Mouse (Mus musculus) left cerebral cortex, postnatal 14 days (tissue): ENCODE measurements around the gene Lrrc8e. TPM values are rescaled to one million over a fixed set of nuclear protein-coding genes. Genes with fewer than 3 reads are reported as not detected.
A peak's percentile ranks its signal among the peaks of the same experiment; 100 is the strongest.
"Not testable (repeated sequence)": the region's sequence is repeated elsewhere in the genome, so short reads cannot be mapped to it uniquely, and the experiment has no call there.

Source experiments
- DNase-seq, 2 experiments: peaks; one replicate each; pipeline ENCODE4 v3.0.0; 2021 to 2022; ENCODE audit warnings: low spot score in 2 of 2, mixed read lengths in 1 of 2
- intact Hi-C: fragments of 180-260 bp; cut with DNase I; formaldehyde crosslinking; loops from one replicate; pipeline ENCODE4 v1.15.1; 2025
- total RNA-seq, 2 experiments: library from RNA; stranded (reverse); gene quantifications; 2 replicates each; pipeline ENCODE4 v1.2.3; 2021

Gene Lrrc8e
- total RNA-seq, 2 experiments from 2014 or later, result not detected

GRCm38 (mm10) chr8:4252116-4252760 is 25.6 kb downstream of the Lrrc8e start:
- intact Hi-C loops, result no loop called here
- no peak for DNase-seq

GRCm38 (mm10) chr8:4252934-4253841 is 26.6 kb downstream of the Lrrc8e start, which contains the start of gene Snapc2:
Gene Snapc2, plus strand, starts transcription at chr8:4253080.
- peak; percentile 94 to 95 for DNase-seq

DNA sequence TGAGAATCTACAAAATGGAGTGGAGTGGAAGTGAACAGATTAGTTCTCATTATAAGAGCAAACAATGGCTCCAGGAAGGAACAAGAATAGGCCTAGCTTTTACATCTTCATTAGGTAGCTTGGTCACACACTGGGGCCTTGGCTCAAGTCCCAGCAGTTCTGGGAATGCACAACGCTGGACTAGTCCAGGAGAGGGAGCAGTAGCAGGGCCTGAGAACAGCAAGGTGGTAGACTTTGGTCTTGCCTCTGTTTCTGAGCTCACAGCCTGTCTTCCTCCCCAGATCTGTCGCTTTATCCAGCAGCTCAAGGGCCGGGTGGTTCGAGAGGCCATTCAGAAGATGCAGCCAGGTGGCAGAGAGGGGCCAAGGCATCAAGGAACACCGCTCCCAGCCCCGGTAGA is 27.4 kb downstream of the Lrrc8e start:
- intact Hi-C loops, result no loop called here
- DNase-seq, result peak; percentile 74 to 89

More at GRCm38 (mm10) chr8:4252934-4253841, 26.6 kb downstream of the Lrrc8e start, which contains the start of gene Snapc2:
- intact Hi-C loops, result no loop called here

- intact Hi-C loops, result not testable (repeated sequence)
Measured at GRCm38 (mm10) chr8:4255471-4255870, 28.8 kb downstream of the Lrrc8e start.

DNA sequence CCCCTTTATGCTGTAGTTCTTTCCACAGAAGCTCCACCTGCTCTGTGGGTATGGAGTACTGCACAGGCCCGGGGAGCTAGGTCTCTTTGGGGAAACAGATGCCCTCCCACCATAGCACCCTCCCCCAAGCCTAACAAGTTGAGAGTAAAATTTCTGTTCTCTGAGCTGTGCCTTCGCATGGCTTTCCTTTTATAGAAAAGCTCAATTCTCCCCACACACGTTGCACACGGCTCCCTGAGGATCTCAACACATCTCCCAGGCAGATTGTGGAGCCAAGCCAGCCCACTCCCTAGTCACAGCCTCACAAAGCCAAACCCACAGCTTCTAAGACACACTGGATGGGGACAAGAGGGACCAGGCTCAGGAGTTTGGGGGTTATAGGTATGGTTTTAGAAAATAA is 30.3 kb downstream of the Lrrc8e start:
- intact Hi-C loops, result no loop called here
- DNase-seq, result peak; percentile 87 to 95

More at GRCm38 (mm10) chr8:4255471-4255870, 28.8 kb downstream of the Lrrc8e start:
- not testable (repeated sequence) for DNase-seq

GRCm38 (mm10) chr8:4257350-4257749 is 30.7 kb downstream of the Lrrc8e start:
- DNase-seq, result no peak
- intact Hi-C loops, result no loop called here

GRCm38 (mm10) chr8:4258233-4258632 is 31.6 kb downstream of the Lrrc8e start:
- intact Hi-C loops, result loop anchor here (2.0 kb wide), 1 partner anchor 19 kb away; the partner anchor contains the start of genes Gm49320 and Map2k7
- peak; percentile 86 to 88 for DNase-seq

- intact Hi-C loops, result loop anchor here (2.0 kb wide), 1 partner anchor 20 kb away; the partner anchor contains the start of genes Gm49320 and Map2k7
- peak; percentile 56 to 58 for DNase-seq
Measured at GRCm38 (mm10) chr8:4258678-4259077, 32.1 kb downstream of the Lrrc8e start.

DNA sequence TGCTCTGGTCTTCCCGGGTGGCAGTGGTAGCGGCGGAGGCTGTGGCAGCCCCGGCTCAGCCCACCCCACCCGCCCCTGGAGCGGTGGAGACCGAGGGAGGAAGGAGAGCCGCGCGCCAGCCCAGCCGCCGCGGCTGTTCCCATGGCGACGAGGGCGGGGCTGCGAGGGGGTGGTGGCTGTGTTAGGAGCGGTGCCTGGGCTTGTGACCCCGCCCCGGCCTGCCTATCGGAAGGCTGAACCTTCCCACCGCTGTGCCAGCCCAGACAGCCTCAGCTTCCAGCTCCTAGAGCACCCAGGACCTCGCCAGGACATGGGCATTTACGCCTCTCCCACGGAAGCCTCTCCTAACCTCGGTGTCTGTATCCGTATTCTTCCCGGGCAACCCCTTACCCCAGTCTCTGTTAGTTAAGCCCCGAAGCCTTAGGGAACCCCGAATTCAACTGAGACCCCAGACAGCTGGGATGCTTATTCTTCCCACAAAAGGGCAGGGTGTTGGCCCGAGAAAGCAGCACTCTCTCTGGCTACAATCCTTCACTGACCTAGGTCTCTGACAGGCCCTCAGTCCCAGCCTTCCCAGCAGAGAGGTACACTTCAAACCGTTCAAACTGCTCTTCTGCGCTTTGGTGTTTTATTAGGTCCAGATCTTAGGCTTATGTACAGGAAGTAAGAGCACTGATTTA is 32.6 kb downstream of the Lrrc8e start, which contains the start of gene Ctxn1:
Gene Ctxn1, minus strand, starts transcription at position 150 of the 680 bp plus-strand sequence.
- DNase-seq, result peak; percentile 90 to 93
- intact Hi-C loops, result loop anchor here (2.0 kb wide), 1 partner anchor 20 kb away; the partner anchor contains the start of genes Gm49320 and Map2k7

DNA sequence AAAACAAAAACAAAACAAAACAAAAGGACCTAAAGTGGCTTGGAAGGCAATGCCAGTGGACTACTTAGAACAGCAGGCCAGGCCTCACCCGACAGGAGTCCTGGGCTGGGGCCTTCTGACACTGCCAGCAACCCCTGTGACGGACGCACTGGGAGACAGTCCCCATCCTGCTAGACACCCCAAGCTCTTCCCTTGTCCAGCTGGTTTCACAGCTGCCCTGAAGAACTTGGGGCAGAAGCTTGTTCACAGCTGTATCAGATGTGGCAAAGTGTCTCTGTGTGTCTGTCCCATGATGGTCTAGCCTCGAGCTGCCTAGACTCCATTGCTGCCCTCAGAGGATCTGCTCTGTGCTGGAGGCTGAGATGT is 33.2 kb downstream of the Lrrc8e start:
- no peak for DNase-seq
- intact Hi-C loops, result loop anchor here (2.0 kb wide), 1 partner anchor 21 kb away; the partner anchor contains the start of genes Gm49320 and Map2k7

GRCm38 (mm10) chr8:4263105-4263791 is 36.6 kb downstream of the Lrrc8e start:
- DNase-seq, result peak in 1 of 2 experiments; percentile 66
- intact Hi-C loops, result no loop called here

- intact Hi-C loops, result no loop called here
- no peak for DNase-seq
Measured at GRCm38 (mm10) chr8:4265160-4265914, 38.7 kb downstream of the Lrrc8e start.

GRCm38 (mm10) chr8:4267627-4268026 is 41.0 kb downstream of the Lrrc8e start:
- intact Hi-C loops, result no loop called here
- no peak for DNase-seq

DNA sequence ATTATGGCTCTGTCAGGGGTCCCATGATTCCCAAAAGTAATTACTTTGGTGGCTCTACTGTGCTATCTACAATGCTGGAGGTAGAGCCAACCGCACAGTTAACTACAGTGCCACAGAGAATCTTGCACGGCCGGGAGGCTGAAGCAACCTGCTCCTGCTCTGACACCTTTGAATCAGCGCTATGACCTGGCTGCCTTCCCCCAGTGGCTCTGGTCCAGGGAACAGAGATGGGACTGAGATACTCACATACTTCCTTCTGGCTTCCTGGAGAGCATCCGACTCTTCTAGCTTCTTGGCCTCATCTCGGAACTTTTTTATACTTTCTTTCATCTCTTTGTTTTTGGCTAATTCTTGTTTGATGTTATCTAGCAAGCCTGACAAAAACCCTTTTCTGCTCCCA is 43.0 kb downstream of the Lrrc8e start:
- intact Hi-C loops, result no loop called here

GRCm38 (mm10) chr8:4275275-4276110 is 48.9 kb downstream of the Lrrc8e start, which contains the start of gene Timm44:
Gene Timm44, minus strand, starts transcription at chr8:4275913.
- intact Hi-C loops, result loop anchor here (5.0 kb wide), 1 partner anchor 47 kb away; no protein-coding TSS in a partner anchor
- DNase-seq, result peak; percentile 97 to 98

More for the DNA sequence above, 43.0 kb downstream of the Lrrc8e start:
- no peak for DNase-seq

DNA sequence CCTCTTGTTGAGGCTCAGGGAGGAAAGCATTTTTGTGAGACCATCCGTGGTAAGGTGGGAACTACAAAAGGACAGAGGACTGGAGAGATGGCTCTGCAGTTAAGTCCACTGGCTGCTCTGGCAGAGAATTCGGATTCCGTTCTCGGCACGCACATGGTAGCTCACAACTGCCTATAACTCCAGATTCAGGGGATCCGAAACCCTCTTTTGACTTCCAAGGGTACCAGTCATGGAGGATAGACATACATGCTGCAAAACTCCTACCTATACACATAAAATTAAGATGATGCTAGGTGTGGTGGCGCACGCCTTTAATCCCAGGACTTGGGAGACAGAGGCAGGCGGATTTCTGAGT is 49.5 kb downstream of the Lrrc8e start:
- DNase-seq, result no peak
- intact Hi-C loops, result loop anchor here (5.0 kb wide), 1 partner anchor 46 kb away; no protein-coding TSS in a partner anchor
